Mouse (Mus musculus): ENCODE data around the gene Myog. TPM values are rescaled to one million over a fixed set of nuclear protein-coding genes. Genes with fewer than 3 reads are reported as not detected.
A peak's percentile ranks its signal among the peaks of the same experiment; 100 is the strongest.

The Myog gene
- polyA plus RNA-seq, 1 experiment = 1.3 TPM

- no peak for DNase-seq (ENCODE audit: low read depth)
- TF ChIP-seq POLR2A (IDR thresholded peaks at IDR 0.05; ENCODE audit: borderline replicate concordance, extremely low read depth, insufficient read depth, insufficient read length, poor library complexity, severe bottlenecking) = no peak
- TF ChIP-seq CTCF (IDR thresholded peaks at IDR 0.05; ENCODE audit: borderline replicate concordance, extremely low read depth, insufficient read depth, insufficient read length) = no peak
Observed at GRCm38 (mm10) chr1:134285458-134286120, 4.2 kb upstream of the Myog start.

GRCm38 (mm10) chr1:134288239-134288638, 1.6 kb upstream of the Myog start:
- DNase-seq (ENCODE audit: low read depth) = no peak
- TF ChIP-seq CTCF (IDR thresholded peaks at IDR 0.05; ENCODE audit: borderline replicate concordance, extremely low read depth, insufficient read depth, insufficient read length) = no peak
- TF ChIP-seq POLR2A (IDR thresholded peaks at IDR 0.05; ENCODE audit: borderline replicate concordance, extremely low read depth, insufficient read depth, insufficient read length, poor library complexity, severe bottlenecking) = no peak

GRCm38 (mm10) chr1:134290300-134290699, 511 bp downstream of the Myog start:
- TF ChIP-seq POLR2A (IDR thresholded peaks at IDR 0.05; ENCODE audit: borderline replicate concordance, extremely low read depth, insufficient read depth, insufficient read length, poor library complexity, severe bottlenecking) = no peak
- no peak for TF ChIP-seq CTCF (IDR thresholded peaks at IDR 0.05; ENCODE audit: borderline replicate concordance, extremely low read depth, insufficient read depth, insufficient read length)
- no peak for DNase-seq (ENCODE audit: low read depth)

GRCm38 (mm10) chr1:134290909-134291308, 1.1 kb downstream of the Myog start:
- no peak for DNase-seq (ENCODE audit: low read depth)
- no peak for TF ChIP-seq POLR2A (IDR thresholded peaks at IDR 0.05; ENCODE audit: borderline replicate concordance, extremely low read depth, insufficient read depth, insufficient read length, poor library complexity, severe bottlenecking)
- 0 out of 2 replicates have a peak, but pooled peaks have one; percentile 11 for TF ChIP-seq CTCF (IDR thresholded peaks at IDR 0.05; ENCODE audit: borderline replicate concordance, extremely low read depth, insufficient read depth, insufficient read length)

GRCm38 (mm10) chr1:134291555-134291954, 1.8 kb downstream of the Myog start:
- DNase-seq (ENCODE audit: low read depth) = no peak
- no peak for TF ChIP-seq POLR2A (IDR thresholded peaks at IDR 0.05; ENCODE audit: borderline replicate concordance, extremely low read depth, insufficient read depth, insufficient read length, poor library complexity, severe bottlenecking)
- no peak for TF ChIP-seq CTCF (IDR thresholded peaks at IDR 0.05; ENCODE audit: borderline replicate concordance, extremely low read depth, insufficient read depth, insufficient read length)

GRCm38 (mm10) chr1:134292073-134292472, 2.3 kb downstream of the Myog start:
- peak; percentile 51 for DNase-seq (ENCODE audit: low read depth)
- TF ChIP-seq CTCF (IDR thresholded peaks at IDR 0.05; ENCODE audit: borderline replicate concordance, extremely low read depth, insufficient read depth, insufficient read length) = no peak
- TF ChIP-seq POLR2A (IDR thresholded peaks at IDR 0.05; ENCODE audit: borderline replicate concordance, extremely low read depth, insufficient read depth, insufficient read length, poor library complexity, severe bottlenecking) = no peak

- TF ChIP-seq POLR2A (IDR thresholded peaks at IDR 0.05; ENCODE audit: borderline replicate concordance, extremely low read depth, insufficient read depth, insufficient read length, poor library complexity, severe bottlenecking) (no peak), CTCF (IDR thresholded peaks at IDR 0.05; ENCODE audit: borderline replicate concordance, extremely low read depth, insufficient read depth, insufficient read length) (no peak)
- no peak for DNase-seq (ENCODE audit: low read depth)
Observed at GRCm38 (mm10) chr1:134292601-134293000, 2.8 kb downstream of the Myog start.

- TF ChIP-seq CTCF (IDR thresholded peaks at IDR 0.05; ENCODE audit: borderline replicate concordance, extremely low read depth, insufficient read depth, insufficient read length) (no peak), POLR2A (IDR thresholded peaks at IDR 0.05; ENCODE audit: borderline replicate concordance, extremely low read depth, insufficient read depth, insufficient read length, poor library complexity, severe bottlenecking) (no peak)
- no peak for DNase-seq (ENCODE audit: low read depth)
Observed at GRCm38 (mm10) chr1:134293276-134293675, 3.5 kb downstream of the Myog start.

- DNase-seq (ENCODE audit: low read depth) = no peak
- no peak for TF ChIP-seq POLR2A (IDR thresholded peaks at IDR 0.05; ENCODE audit: borderline replicate concordance, extremely low read depth, insufficient read depth, insufficient read length, poor library complexity, severe bottlenecking)
- TF ChIP-seq CTCF (IDR thresholded peaks at IDR 0.05; ENCODE audit: borderline replicate concordance, extremely low read depth, insufficient read depth, insufficient read length) = no peak
Observed at GRCm38 (mm10) chr1:134293738-134294604, 4.2 kb downstream of the Myog start.

GRCm38 (mm10) chr1:134297265-134297664, 7.5 kb downstream of the Myog start:
- DNase-seq (ENCODE audit: low read depth) = peak; percentile 36
- no peak for TF ChIP-seq POLR2A (IDR thresholded peaks at IDR 0.05; ENCODE audit: borderline replicate concordance, extremely low read depth, insufficient read depth, insufficient read length, poor library complexity, severe bottlenecking)
- TF ChIP-seq CTCF (IDR thresholded peaks at IDR 0.05; ENCODE audit: borderline replicate concordance, extremely low read depth, insufficient read depth, insufficient read length) = no peak

- TF ChIP-seq POLR2A (IDR thresholded peaks at IDR 0.05; ENCODE audit: borderline replicate concordance, extremely low read depth, insufficient read depth, insufficient read length, poor library complexity, severe bottlenecking) (no peak), CTCF (IDR thresholded peaks at IDR 0.05; ENCODE audit: borderline replicate concordance, extremely low read depth, insufficient read depth, insufficient read length) (no peak)
- peak; percentile 53 for DNase-seq (ENCODE audit: low read depth)
Observed at GRCm38 (mm10) chr1:134298636-134299411, 9.0 kb downstream of the Myog start.
